In the genomic region with DNA sequence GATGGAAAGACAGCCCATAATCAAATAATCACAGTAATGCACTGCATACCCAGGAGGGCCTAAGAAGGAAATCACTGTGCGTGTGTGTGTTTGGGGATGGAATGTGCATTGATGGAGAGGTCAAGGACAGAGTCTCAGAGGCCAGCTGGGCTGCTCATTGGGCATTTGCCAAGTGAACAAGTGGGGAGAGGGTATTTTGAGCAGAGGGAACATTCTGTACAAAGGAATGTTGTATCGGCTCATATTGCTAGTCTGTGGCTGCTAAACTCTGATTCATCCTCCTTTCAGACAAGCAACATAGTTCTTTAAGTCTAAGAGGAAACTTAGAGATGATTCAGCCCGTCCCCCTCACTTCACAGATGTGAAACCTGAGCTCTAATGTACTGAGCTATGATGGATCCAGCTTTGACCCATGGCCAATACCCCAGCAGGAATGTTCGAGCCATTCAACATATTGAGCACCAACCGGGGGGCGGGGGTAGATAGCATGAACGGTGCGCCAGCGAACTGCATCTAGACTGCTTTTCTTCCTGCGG, we compare ENCODE assay signal across 12 mouse cellular contexts. TPM values are rescaled to one million over a fixed set of nuclear protein-coding genes. Genes with fewer than 3 reads are reported as not detected.
DNase-seq lines count a peak whose midpoint lies in the region; ATAC-seq and TF ChIP-seq lines count a peak whose summit lies in the region.
"Had no signal": no experiment of that assay in that cellular context is flagged by ENCODE, and none has a peak within 500 bp of the region (broad histone marks: within the 10 kb centered on the region; RNA-seq: fewer than 3 reads in every experiment).

No protein-coding gene starts in this region.

- TF ChIP-seq EP300 in stomach, postnatal 0 days (optimal IDR thresholded peaks at IDR 0.05), result no peak

- H3K4me3 ChIP-seq in heart, embryonic 16.5 days (ENCODE audit: low read length), result no peak overlapping the region
- no peak overlapping the region for H3K4me3 ChIP-seq in limb, embryonic 13.5 days
- H3K4me3 ChIP-seq in limb, embryonic 10.5 days, result no peak overlapping the region
- H3K4me3 ChIP-seq in embryonic facial prominence, embryonic 12.5 days, result no peak overlapping the region
- no peak overlapping the region for H3K4me3 ChIP-seq in stomach, postnatal 0 days (ENCODE audit: low read depth, low read length)
- H3K4me3 ChIP-seq: embryonic facial prominence, embryonic 15.5 days had no signal

- no peak for DNase-seq in heart, adult 8-10 months (ENCODE audit: low spot score)
- DNase-seq in limb, embryonic 10.5 days (ENCODE audit: low spot score), result no peak
- peak; percentile 20 for DNase-seq in stomach, postnatal 0 days (ENCODE audit: low spot score)
- DNase-seq in layer of hippocampus, postnatal 14 days (ENCODE audit: low spot score in 2 of 2), result no peak
- DNase-seq in left cerebral cortex, adult 18-20 months (ENCODE audit: low spot score in 2 of 2), result no peak
- DNase-seq: cerebellum, adult 9-10 months; kidney, postnatal 36 days; spleen, adult 18-20 months had no signal

- H3K27me3 ChIP-seq in heart, embryonic 16.5 days (ENCODE audit: control insufficient read depth, insufficient read depth, low read length), result no peaks in the 10 kb centered on the region
- no peaks in the 10 kb centered on the region for H3K27me3 ChIP-seq in limb, embryonic 13.5 days
- H3K27me3 ChIP-seq in limb, embryonic 10.5 days (ENCODE audit: low read depth, poor library complexity, severe bottlenecking), result no peaks in the 10 kb centered on the region
- no peaks in the 10 kb centered on the region for H3K27me3 ChIP-seq in embryonic facial prominence, embryonic 12.5 days
- no peaks in the 10 kb centered on the region for H3K27me3 ChIP-seq in stomach, postnatal 0 days (ENCODE audit: control insufficient read depth, insufficient read depth, low read length)
- H3K27me3 ChIP-seq: embryonic facial prominence, embryonic 15.5 days had no signal

- ATAC-seq in heart, embryonic 16.5 days (replicated peaks; ENCODE audit: extremely low read depth, insufficient read depth, low FRiP score), result peak; percentile 93
- peak; percentile 54 for ATAC-seq in limb, embryonic 13.5 days (ENCODE audit: low FRiP score, low read depth)
- ATAC-seq in embryonic facial prominence, embryonic 12.5 days (ENCODE audit: insufficient number of reproducible peaks, insufficient read depth, low FRiP score, low TSS enrichment), result no peak
- ATAC-seq in stomach, postnatal 0 days (ENCODE audit: low FRiP score, low TSS enrichment), result no peak; the same call in 1 of the 2 replicates

- no peak for TF ChIP-seq CTCF in stomach, postnatal 0 days (IDR thresholded peaks at IDR 0.05; ENCODE audit: low read depth)

- H3K9ac ChIP-seq in heart, embryonic 16.5 days (ENCODE audit: low read length), result 0 out of 2 replicates have a peak overlapping the region, but pooled peaks have one; percentile 40
- no peak overlapping the region for H3K9ac ChIP-seq in limb, embryonic 13.5 days
- H3K9ac ChIP-seq in embryonic facial prominence, embryonic 12.5 days, result no peak overlapping the region
- H3K9ac ChIP-seq in stomach, postnatal 0 days (ENCODE audit: low read length), result no peak overlapping the region
- H3K9ac ChIP-seq: embryonic facial prominence, embryonic 15.5 days had no signal

- H3K9me3 ChIP-seq in heart, embryonic 16.5 days (replicated peaks; ENCODE audit: control insufficient read depth, low read length), result no peaks in the 10 kb centered on the region
- no peaks in the 10 kb centered on the region for H3K9me3 ChIP-seq in limb, embryonic 13.5 days
- no peaks in the 10 kb centered on the region for H3K9me3 ChIP-seq in limb, embryonic 10.5 days (replicated peaks)
- no peaks in the 10 kb centered on the region for H3K9me3 ChIP-seq in embryonic facial prominence, embryonic 12.5 days
- no peaks in the 10 kb centered on the region for H3K9me3 ChIP-seq in stomach, postnatal 0 days (ENCODE audit: control insufficient read depth, low read length)
- H3K9me3 ChIP-seq: embryonic facial prominence, embryonic 15.5 days had no signal

- H3K27ac ChIP-seq in heart, embryonic 16.5 days (ENCODE audit: low read length), result peak overlapping the region; percentile 94
- H3K27ac ChIP-seq in limb, embryonic 13.5 days, result no peak overlapping the region
- no peak overlapping the region for H3K27ac ChIP-seq in limb, embryonic 10.5 days
- peak overlapping the region; percentile 57; the same call in 1 of the 2 replicates for H3K27ac ChIP-seq in embryonic facial prominence, embryonic 12.5 days
- no peak overlapping the region for H3K27ac ChIP-seq in stomach, postnatal 0 days (replicated peaks)
- H3K27ac ChIP-seq: embryonic facial prominence, embryonic 15.5 days had no signal

- WGBS in heart, embryonic 16.5 days, result 37% methylated on average over 10 of the region's 10 CpGs
- WGBS in limb, embryonic 13.5 days, result 63% methylated on average over 10 of the region's 10 CpGs
- WGBS in limb, embryonic 10.5 days, result 86% methylated on average over 10 of the region's 10 CpGs
- 52% methylated on average over 10 of the region's 10 CpGs for WGBS in embryonic facial prominence, embryonic 12.5 days
- 49% methylated on average over 10 of the region's 10 CpGs for WGBS in stomach, postnatal 0 days

- H3K4me1 ChIP-seq in heart, embryonic 16.5 days (ENCODE audit: control insufficient read depth, insufficient read depth, low read length), result peaks cover 5% of the 10 kb centered on the region
- 0 out of 2 replicates have a peak, but pooled peaks cover 10% of the 10 kb centered on the region for H3K4me1 ChIP-seq in limb, embryonic 13.5 days
- H3K4me1 ChIP-seq in limb, embryonic 10.5 days, result peaks cover 5% of the 10 kb centered on the region
- peaks cover 11% of the 10 kb centered on the region for H3K4me1 ChIP-seq in embryonic facial prominence, embryonic 12.5 days
- H3K4me1 ChIP-seq in stomach, postnatal 0 days (replicated peaks; ENCODE audit: control insufficient read depth, insufficient read depth), result no peaks in the 10 kb centered on the region
- H3K4me1 ChIP-seq: embryonic facial prominence, embryonic 15.5 days had no signal

- peak overlapping the region; percentile 30 for H3K4me2 ChIP-seq in heart, embryonic 16.5 days (ENCODE audit: low read depth, low read length)
- H3K4me2 ChIP-seq in limb, embryonic 13.5 days (replicated peaks), result no peak overlapping the region
- no peak overlapping the region for H3K4me2 ChIP-seq in embryonic facial prominence, embryonic 12.5 days (replicated peaks)
- no peak overlapping the region for H3K4me2 ChIP-seq in stomach, postnatal 0 days (replicated peaks; ENCODE audit: low read depth)
- H3K4me2 ChIP-seq: embryonic facial prominence, embryonic 15.5 days had no signal

- no peaks in the 10 kb centered on the region for H3K36me3 ChIP-seq in heart, embryonic 16.5 days (ENCODE audit: control insufficient read depth, insufficient read depth)
- no peaks in the 10 kb centered on the region for H3K36me3 ChIP-seq in limb, embryonic 13.5 days
- no peaks in the 10 kb centered on the region for H3K36me3 ChIP-seq in limb, embryonic 10.5 days
- no peaks in the 10 kb centered on the region for H3K36me3 ChIP-seq in embryonic facial prominence, embryonic 12.5 days
- H3K36me3 ChIP-seq in stomach, postnatal 0 days (ENCODE audit: control insufficient read depth, insufficient read depth, low read length), result no peaks in the 10 kb centered on the region
- H3K36me3 ChIP-seq: embryonic facial prominence, embryonic 15.5 days had no signal

RNA-seq across cellular contexts. Expression of a gene that starts 17.5 kb away (rescaled TPM):
- polyA plus RNA-seq in heart, embryonic 16.5 days (2015; fragmentation: Nextera tagmentation; extraction: Ambion mirVana), result 148 and 153 TPM in 2 replicates
- 1 to 10 TPM; 3.1 to 4.0 (median 3.3) TPM for total RNA-seq in heart, adult 8-10 months (2022)
- 90.9 and 101 TPM in 2 replicates for polyA plus RNA-seq in limb, embryonic 13.5 days (2015; fragmentation: Nextera tagmentation; extraction: Ambion mirVana)
- 17.5 and 27.9 TPM in 2 replicates for polyA plus RNA-seq in limb, embryonic 10.5 days (2016; fragmentation: Nextera tagmentation; extraction: Ambion mirVana)
- polyA plus RNA-seq in embryonic facial prominence, embryonic 12.5 days (2016; fragmentation: Nextera tagmentation; extraction: Ambion mirVana), result 85.4 and 93.3 TPM in 2 replicates
- 32.9 and 34.0 TPM in 2 replicates for polyA plus RNA-seq in stomach, postnatal 0 days (2015; fragmentation: Nextera tagmentation; extraction: Ambion mirVana)
- 100 to 1,000 TPM; 422 to 450 TPM for total RNA-seq in layer of hippocampus, postnatal 14 days (2021)
- 100 to 1,000 TPM; 226 to 251 TPM for total RNA-seq in left cerebral cortex, adult 18-20 months (2021)

Comparison
In these comparisons a context has a peak if more than half of its experiments do, and no peak if none do; other contexts are left out.
1. ATAC-seq: peak in heart, embryonic 16.5 days (single experiment) and limb, embryonic 13.5 days (single experiment); none in embryonic facial prominence, embryonic 12.5 days (single experiment) and stomach, postnatal 0 days (single experiment).
2. H3K27ac ChIP-seq: peak in heart, embryonic 16.5 days (single experiment) and embryonic facial prominence, embryonic 12.5 days (single experiment); none in limb, embryonic 13.5 days (single experiment), limb, embryonic 10.5 days (single experiment) and stomach, postnatal 0 days (single experiment).